Mouse (Mus musculus) frontal cortex, postnatal 10 days (tissue): ENCODE measurements at regions not wholly inside any gene's neighbourhood (a gene's known extent, or its start where the extent isn't known, plus 50 kb on each side); places are given as distances from the start of the nearest gene placed in this dataset.

Experiments used
- DNase-seq, 2 experiments: peaks; one replicate each; pipeline ENCODE4 v3.0.0; 2022; ENCODE audit warnings: low spot score in 2 of 2, mixed read lengths in 1 of 2

- DNase-seq, result no peak
Observed at GRCm38 (mm10) chr6:33117877-33118276, 57.8 kb upstream of the Chchd3 start.

- no peak for DNase-seq
Observed at GRCm38 (mm10) chr6:33120581-33120980, 60.5 kb upstream of the Chchd3 start.

DNA sequence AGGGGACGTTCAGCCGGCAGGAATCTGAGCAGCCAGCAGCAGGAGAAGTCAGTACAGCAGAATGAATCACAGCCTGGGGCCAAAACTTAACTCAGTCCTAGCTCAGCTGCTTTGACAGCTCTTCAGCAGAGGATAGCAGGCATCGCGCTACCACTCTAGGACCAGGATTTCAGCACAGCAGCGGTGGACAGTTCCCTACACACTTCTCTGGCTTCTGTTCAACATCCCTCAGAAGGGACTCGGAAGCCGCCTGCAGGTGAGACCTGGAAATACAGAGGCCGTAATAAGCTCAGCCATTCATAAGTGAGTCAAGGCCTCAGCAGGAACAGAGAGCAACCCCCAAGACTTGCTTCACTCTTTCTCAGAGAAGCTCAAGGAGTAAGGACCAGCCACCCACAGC lies 66.5 kb upstream of the Chchd3 start:
- peak in 1 of 2 experiments; percentile 45 for DNase-seq

DNA sequence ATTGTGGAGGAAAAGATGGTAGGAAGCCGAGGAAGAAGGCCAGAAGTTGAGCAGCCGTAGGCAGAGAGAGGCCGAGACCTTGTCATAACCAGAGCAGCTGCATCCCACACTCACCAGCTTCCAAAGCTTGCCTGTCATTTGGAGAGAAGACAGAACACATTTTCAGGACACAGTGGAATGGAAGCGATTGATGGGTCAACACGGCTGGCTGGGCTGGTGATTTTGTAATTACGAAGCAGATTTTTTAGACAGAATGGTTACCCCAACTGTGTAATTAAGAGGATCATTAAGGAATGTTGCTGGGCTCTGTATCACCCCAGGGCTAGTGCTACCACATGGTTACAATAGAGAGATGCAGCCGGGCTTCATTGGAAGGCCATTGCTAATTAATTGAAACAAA lies 76.8 kb upstream of the Chchd3 start:
- no peak for DNase-seq

DNA sequence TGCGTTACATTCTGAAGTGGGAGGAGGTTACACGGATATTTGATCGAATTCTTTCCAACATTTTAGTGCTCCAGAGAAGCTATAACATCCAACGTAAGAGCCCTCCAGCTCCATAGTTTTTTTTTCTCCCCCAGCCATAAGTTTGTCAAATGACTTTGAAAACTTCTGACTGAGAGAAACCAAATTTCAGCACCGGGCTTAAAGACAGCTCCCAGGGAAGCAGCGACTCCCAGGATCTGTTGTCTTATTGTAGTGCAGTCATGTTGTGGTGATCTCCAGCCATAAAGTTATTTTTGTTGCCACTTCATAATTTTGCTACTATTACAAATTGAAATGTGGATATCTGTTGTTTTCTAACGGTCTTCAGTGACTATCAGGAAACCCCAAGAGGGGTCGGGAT lies 77.8 kb upstream of the Chchd3 start:
- DNase-seq, result no peak

- DNase-seq, result no peak
Observed at GRCm38 (mm10) chr6:33166479-33166878, 82.4 kb upstream of the Exoc4 start.

DNA sequence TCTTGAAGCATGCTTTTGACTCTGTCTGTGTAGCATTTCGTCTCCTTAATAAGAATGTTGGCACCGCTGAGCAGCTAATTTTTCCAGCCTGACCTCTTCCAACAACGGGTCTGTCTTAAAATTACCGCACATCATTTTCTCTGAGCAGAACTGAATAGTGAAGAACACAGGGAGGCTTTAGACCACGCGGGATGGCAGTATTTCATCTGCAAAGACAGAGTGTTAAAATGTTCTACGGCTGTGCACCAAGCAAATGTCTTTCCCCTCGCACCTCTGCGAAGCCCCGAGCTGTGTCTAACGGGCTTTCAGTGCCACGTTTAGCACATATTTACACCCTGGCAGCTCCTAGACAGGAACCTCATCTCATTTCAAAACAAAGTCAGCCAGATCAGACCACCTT lies 75.3 kb upstream of the Exoc4 start:
- no peak for DNase-seq

DNA sequence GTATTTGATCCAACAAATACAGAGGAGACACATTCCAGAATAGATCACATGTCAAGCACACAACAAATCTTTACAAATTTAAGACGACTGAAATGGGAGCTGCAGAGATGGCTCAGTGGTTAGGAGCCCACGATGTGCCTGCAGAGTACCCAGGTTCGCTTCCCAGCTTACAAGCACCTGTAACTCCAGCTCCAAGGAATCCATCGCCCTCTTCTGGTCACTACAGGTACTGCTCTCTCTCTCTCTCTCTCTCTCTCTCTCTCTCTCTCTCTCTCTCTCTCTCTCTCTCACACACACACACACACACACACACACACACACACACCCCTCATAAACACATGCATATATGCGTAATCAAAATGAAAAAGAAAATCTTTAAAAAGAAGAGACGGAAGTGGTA lies 74.3 kb upstream of the Exoc4 start:
- DNase-seq, result no peak

GRCm38 (mm10) chr6:33189521-33190246 lies 59.2 kb upstream of the Exoc4 start:
- no peak for DNase-seq

GRCm38 (mm10) chr6:33193823-33194222 lies 55.1 kb upstream of the Exoc4 start:
- no peak for DNase-seq
